Mouse (Mus musculus): ENCODE results near the gene B3galt1. TPM values are rescaled to one million over a fixed set of nuclear protein-coding genes. Genes with fewer than 3 reads are reported as not detected.

The B3galt1 gene
- polyA plus RNA-seq, 1 experiment from 2014 or later, result 23.3 TPM

DNA sequence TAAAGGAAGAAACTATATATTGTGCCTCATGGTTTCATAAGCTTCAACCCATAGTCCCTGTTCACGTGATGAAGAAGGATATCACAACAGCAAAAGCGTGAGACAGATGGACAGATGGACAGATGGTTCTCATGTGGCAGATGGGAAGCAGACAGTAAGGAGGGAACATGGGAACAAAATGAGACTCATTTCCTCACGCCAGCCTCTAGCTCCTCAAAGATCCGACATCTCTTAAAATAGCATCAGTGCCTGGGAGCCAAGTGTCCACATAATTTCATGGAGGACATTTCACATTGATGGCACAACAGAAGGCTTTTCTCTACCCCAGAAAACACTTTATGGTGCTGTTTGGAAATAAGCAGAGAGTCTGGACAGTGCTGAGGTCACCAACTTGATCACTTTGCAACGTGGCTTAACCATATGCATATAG is 454.6 kb downstream of the B3galt1 start:
- H3K4me2 ChIP-seq (replicated peaks; ENCODE audit: low read depth, low read length), result no peak overlapping the region
- no peak overlapping the region for H3K27ac ChIP-seq (ENCODE audit: low read depth, low read length)
- ATAC-seq (ENCODE audit: low FRiP score), result no peak
- WGBS, result 88% methylated on average over 5 of the region's 5 CpGs
- no peak for DNase-seq (ENCODE audit: low spot score)
- H3K4me1 ChIP-seq (replicated peaks; ENCODE audit: control insufficient read depth, insufficient read depth, low read length), result no peaks in the 10 kb centered on the region
- H3K4me3 ChIP-seq (ENCODE audit: low read depth, low read length), result no peak overlapping the region
- H3K9me3 ChIP-seq (ENCODE audit: control insufficient read depth, low read length), result no peaks in the 10 kb centered on the region
- no peaks in the 10 kb centered on the region for H3K36me3 ChIP-seq (ENCODE audit: control insufficient read depth, insufficient read depth, low read length)
- H3K27me3 ChIP-seq (ENCODE audit: control insufficient read depth, insufficient read depth, low read length), result no peaks in the 10 kb centered on the region
- H3K9ac ChIP-seq (ENCODE audit: low read depth, low read length), result no peak overlapping the region

DNA sequence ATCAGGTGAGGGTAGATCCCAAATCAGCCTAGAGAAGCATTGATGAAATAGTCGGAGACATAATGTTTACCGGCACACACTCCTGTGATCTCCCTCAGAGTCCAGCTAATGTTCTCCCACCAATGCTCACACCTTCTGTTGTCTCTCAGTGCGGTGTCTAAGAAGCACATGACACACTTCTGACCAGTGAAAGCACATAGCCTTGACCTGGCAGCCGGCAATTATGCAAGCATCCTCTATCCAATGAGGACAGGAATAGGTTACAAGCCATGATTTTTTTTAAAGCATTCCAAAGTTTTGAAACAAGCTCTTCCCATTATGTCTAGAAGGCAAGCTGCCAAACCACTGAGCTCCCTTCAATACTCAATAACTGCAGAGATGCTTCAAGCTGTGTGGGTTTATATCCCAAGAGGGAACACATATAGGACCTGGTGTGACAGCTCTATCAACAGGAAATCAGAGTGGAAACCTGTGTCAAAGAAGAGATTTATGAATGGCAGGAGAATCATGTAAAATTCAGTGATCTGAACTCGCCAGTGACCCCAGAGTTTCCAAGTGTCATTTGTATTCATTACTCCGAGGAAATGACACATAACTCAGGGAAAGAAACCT is 456.0 kb downstream of the B3galt1 start:
- DNase-seq (ENCODE audit: low spot score) (no peak), ATAC-seq (ENCODE audit: low FRiP score) (no peak)
- no peak overlapping the region for H3K4me2 ChIP-seq (replicated peaks; ENCODE audit: low read depth, low read length)
- WGBS, result 82% methylated on average over 6 of the region's 6 CpGs
- H3K27ac ChIP-seq (ENCODE audit: low read depth, low read length), result no peak overlapping the region
- H3K4me1 ChIP-seq (replicated peaks; ENCODE audit: control insufficient read depth, insufficient read depth, low read length), result no peaks in the 10 kb centered on the region
- no peak overlapping the region for H3K4me3 ChIP-seq (ENCODE audit: low read depth, low read length)
- H3K36me3 ChIP-seq (ENCODE audit: control insufficient read depth, insufficient read depth, low read length), result no peaks in the 10 kb centered on the region
- no peaks in the 10 kb centered on the region for H3K9me3 ChIP-seq (ENCODE audit: control insufficient read depth, low read length)
- no peak overlapping the region for H3K9ac ChIP-seq (ENCODE audit: low read depth, low read length)
- H3K27me3 ChIP-seq (ENCODE audit: control insufficient read depth, insufficient read depth, low read length), result no peaks in the 10 kb centered on the region

DNA sequence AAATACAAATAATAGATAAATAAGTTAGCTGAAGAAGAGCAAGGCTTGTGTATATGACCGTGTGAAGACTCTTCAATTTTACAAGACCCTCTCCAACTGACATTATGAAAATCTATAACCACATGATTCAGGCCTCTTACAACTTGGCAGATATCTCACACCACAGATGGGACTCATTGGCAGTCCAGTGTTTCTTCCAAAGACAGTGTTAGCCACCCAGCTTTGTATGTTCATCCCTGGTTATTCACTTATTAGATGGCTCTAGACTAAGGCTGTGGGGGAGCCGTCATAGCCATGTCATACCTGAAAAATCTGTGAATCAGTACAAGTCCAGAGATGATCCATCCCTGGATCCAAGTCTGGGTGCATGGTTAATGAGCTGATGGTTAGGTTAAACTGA is 463.1 kb downstream of the B3galt1 start:
- H3K27me3 ChIP-seq (ENCODE audit: control insufficient read depth, insufficient read depth, low read length), result no peaks in the 10 kb centered on the region
- H3K9ac ChIP-seq (ENCODE audit: low read depth, low read length), result no peak overlapping the region
- no peaks in the 10 kb centered on the region for H3K36me3 ChIP-seq (ENCODE audit: control insufficient read depth, insufficient read depth, low read length)
- DNase-seq (ENCODE audit: low spot score) (no peak), ATAC-seq (ENCODE audit: low FRiP score) (no peak)
- 90% methylated on average over 2 of the region's 2 CpGs for WGBS
- no peak overlapping the region for H3K27ac ChIP-seq (ENCODE audit: low read depth, low read length)
- no peaks in the 10 kb centered on the region for H3K4me1 ChIP-seq (replicated peaks; ENCODE audit: control insufficient read depth, insufficient read depth, low read length)
- no peak overlapping the region for H3K4me2 ChIP-seq (replicated peaks; ENCODE audit: low read depth, low read length)
- H3K9me3 ChIP-seq (ENCODE audit: control insufficient read depth, low read length), result no peaks in the 10 kb centered on the region
- no peak overlapping the region for H3K4me3 ChIP-seq (ENCODE audit: low read depth, low read length)

DNA sequence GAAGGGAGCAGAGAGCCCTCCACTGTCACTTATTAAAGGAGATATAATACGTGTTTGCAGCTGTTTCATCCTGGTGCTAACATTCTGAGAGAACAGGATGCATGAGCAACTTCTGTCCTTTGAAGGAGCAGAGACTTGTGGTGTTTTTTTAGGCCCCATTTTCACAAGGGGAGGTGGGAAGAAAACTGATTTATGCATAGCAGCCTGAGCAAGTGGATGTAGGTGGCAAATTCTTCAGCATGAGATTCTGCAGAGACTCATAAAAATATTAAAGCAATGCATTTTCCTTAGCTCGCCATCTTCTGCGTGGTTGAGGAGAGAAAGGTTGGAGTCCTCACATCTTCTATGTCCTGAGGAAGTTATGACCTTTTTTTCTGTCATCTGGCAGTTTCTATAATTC is 469.0 kb downstream of the B3galt1 start:
- no peaks in the 10 kb centered on the region for H3K36me3 ChIP-seq (ENCODE audit: control insufficient read depth, insufficient read depth, low read length)
- no peaks in the 10 kb centered on the region for H3K4me1 ChIP-seq (replicated peaks; ENCODE audit: control insufficient read depth, insufficient read depth, low read length)
- H3K4me2 ChIP-seq (replicated peaks; ENCODE audit: low read depth, low read length), result no peak overlapping the region
- no peaks in the 10 kb centered on the region for H3K27me3 ChIP-seq (ENCODE audit: control insufficient read depth, insufficient read depth, low read length)
- no peak overlapping the region for H3K9ac ChIP-seq (ENCODE audit: low read depth, low read length)
- WGBS, result 85% methylated on average over 3 of the region's 3 CpGs
- no peaks in the 10 kb centered on the region for H3K9me3 ChIP-seq (ENCODE audit: control insufficient read depth, low read length)
- H3K27ac ChIP-seq (ENCODE audit: low read depth, low read length), result no peak overlapping the region
- no peak overlapping the region for H3K4me3 ChIP-seq (ENCODE audit: low read depth, low read length)
- no peak for DNase-seq (ENCODE audit: low spot score)
- no peak for ATAC-seq (ENCODE audit: low FRiP score)

DNA sequence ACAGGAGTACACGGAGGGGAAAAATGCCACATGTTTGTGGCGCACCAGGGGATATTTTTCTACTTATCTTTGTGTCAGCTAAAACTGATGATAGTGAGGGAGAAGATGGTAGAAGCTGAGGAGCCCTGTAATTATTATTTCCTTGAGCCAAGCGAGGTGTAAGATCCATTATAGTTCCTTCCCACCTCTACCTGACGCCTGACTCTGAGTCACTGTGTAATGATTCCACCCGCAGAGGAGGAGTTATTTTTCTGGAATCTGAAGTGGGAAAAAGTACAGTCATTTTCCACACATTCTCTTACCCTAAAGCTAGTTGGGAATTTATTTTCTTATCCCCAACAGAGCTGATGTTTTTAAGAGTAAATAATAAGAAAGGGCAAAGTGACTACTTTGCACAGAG is 475.1 kb downstream of the B3galt1 start:
- Histone ChIP-seq H3K4me2 (replicated peaks; ENCODE audit: low read depth, low read length) (no peak overlapping the region), H3K27me3 (ENCODE audit: control insufficient read depth, insufficient read depth, low read length) (no peaks in the 10 kb centered on the region), H3K9ac (ENCODE audit: low read depth, low read length) (no peak overlapping the region), H3K4me3 (ENCODE audit: low read depth, low read length) (no peak overlapping the region), H3K9me3 (ENCODE audit: control insufficient read depth, low read length) (no peaks in the 10 kb centered on the region), H3K36me3 (ENCODE audit: control insufficient read depth, insufficient read depth, low read length) (no peaks in the 10 kb centered on the region), H3K4me1 (replicated peaks; ENCODE audit: control insufficient read depth, insufficient read depth, low read length) (no peaks in the 10 kb centered on the region), H3K27ac (ENCODE audit: low read depth, low read length) (no peak overlapping the region)
- WGBS, result 92% methylated on average over 5 of the region's 5 CpGs
- ATAC-seq (ENCODE audit: low FRiP score) (no peak), DNase-seq (ENCODE audit: low spot score) (no peak)

DNA sequence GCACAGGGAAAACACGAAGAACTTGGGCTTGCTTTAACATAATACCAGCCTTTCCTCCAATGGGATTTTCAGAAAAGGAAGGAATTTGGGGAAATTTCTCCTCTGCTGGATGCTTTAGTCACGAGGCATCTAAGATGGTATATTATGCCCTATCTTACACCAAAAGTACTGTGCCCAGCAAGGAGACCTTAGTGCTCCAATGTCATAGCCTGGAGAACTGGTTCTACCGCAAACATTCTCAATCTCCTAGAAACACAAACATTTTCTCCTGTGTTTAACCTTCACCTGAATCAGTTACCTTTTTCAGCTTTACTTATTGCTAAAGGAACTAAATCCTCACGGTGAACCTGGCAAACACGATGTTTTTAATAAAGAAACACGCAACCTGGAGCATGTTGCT is 486.8 kb downstream of the B3galt1 start:
- Histone ChIP-seq H3K27ac (ENCODE audit: low read depth, low read length) (no peak overlapping the region), H3K36me3 (ENCODE audit: control insufficient read depth, insufficient read depth, low read length) (no peaks in the 10 kb centered on the region), H3K9me3 (ENCODE audit: control insufficient read depth, low read length) (no peaks in the 10 kb centered on the region), H3K4me3 (ENCODE audit: low read depth, low read length) (no peak overlapping the region), H3K27me3 (ENCODE audit: control insufficient read depth, insufficient read depth, low read length) (no peaks in the 10 kb centered on the region), H3K4me1 (replicated peaks; ENCODE audit: control insufficient read depth, insufficient read depth, low read length) (no peaks in the 10 kb centered on the region), H3K4me2 (replicated peaks; ENCODE audit: low read depth, low read length) (no peak overlapping the region), H3K9ac (ENCODE audit: low read depth, low read length) (no peak overlapping the region)
- ATAC-seq (ENCODE audit: low FRiP score) (no peak), DNase-seq (ENCODE audit: low spot score) (no peak)
- 87% methylated on average over 6 of the region's 6 CpGs for WGBS

DNA sequence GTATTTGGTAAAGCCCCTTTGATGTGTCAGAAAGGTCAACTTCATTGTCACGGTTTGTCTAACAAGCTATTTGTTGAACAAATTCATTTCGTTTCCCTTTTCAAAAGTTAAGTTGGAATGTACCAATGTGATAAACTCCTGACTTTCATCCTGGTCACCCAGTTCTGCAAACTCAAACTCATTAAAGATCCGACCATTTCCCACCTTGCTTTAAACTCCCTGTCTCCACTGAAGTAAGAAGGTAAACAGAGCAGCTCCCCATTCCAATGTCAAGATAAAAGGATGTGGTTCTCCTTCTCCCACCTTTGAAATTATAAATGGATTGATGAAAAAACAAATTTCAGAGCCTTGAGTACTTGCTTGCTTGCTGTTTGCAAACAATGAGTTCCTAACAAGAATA is 487.6 kb downstream of the B3galt1 start:
- DNase-seq (ENCODE audit: low spot score) (no peak), ATAC-seq (ENCODE audit: low FRiP score) (no peak)
- Histone ChIP-seq H3K9me3 (ENCODE audit: control insufficient read depth, low read length) (no peaks in the 10 kb centered on the region), H3K36me3 (ENCODE audit: control insufficient read depth, insufficient read depth, low read length) (no peaks in the 10 kb centered on the region), H3K9ac (ENCODE audit: low read depth, low read length) (no peak overlapping the region), H3K4me3 (ENCODE audit: low read depth, low read length) (no peak overlapping the region), H3K27me3 (ENCODE audit: control insufficient read depth, insufficient read depth, low read length) (no peaks in the 10 kb centered on the region), H3K4me2 (replicated peaks; ENCODE audit: low read depth, low read length) (no peak overlapping the region), H3K4me1 (replicated peaks; ENCODE audit: control insufficient read depth, insufficient read depth, low read length) (no peaks in the 10 kb centered on the region), H3K27ac (ENCODE audit: low read depth, low read length) (no peak overlapping the region)
- whole genome bisulfite sequencing, result 70% methylated on average over 3 of the region's 3 CpGs

DNA sequence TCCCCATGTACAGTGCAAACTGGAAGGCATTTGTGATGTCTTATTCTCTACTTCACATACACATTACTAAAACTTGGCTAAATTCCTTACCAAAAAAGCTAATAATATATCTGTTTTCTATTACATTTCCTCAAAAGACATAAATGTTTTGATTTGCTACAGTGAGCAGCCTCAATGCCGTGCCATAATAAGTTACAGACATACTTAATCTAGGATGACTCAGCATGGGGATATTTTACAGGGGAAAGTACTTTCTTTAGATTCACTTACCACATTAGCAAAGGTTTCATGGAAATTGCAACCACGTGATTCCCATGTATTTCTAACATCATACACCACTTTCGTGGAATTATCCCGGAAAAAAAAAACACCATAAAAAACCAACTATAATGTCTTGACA is 495.7 kb downstream of the B3galt1 start:
- Histone ChIP-seq H3K4me1 (replicated peaks; ENCODE audit: control insufficient read depth, insufficient read depth, low read length) (no peaks in the 10 kb centered on the region), H3K9me3 (ENCODE audit: control insufficient read depth, low read length) (no peaks in the 10 kb centered on the region), H3K4me2 (replicated peaks; ENCODE audit: low read depth, low read length) (no peak overlapping the region), H3K9ac (ENCODE audit: low read depth, low read length) (no peak overlapping the region), H3K4me3 (ENCODE audit: low read depth, low read length) (no peak overlapping the region), H3K27me3 (ENCODE audit: control insufficient read depth, insufficient read depth, low read length) (no peaks in the 10 kb centered on the region), H3K27ac (ENCODE audit: low read depth, low read length) (no peak overlapping the region), H3K36me3 (ENCODE audit: control insufficient read depth, insufficient read depth, low read length) (no peaks in the 10 kb centered on the region)
- 89% methylated on average over 4 of the region's 4 CpGs for WGBS
- ATAC-seq (ENCODE audit: low FRiP score) (no peak), DNase-seq (ENCODE audit: low spot score) (no peak)

DNA sequence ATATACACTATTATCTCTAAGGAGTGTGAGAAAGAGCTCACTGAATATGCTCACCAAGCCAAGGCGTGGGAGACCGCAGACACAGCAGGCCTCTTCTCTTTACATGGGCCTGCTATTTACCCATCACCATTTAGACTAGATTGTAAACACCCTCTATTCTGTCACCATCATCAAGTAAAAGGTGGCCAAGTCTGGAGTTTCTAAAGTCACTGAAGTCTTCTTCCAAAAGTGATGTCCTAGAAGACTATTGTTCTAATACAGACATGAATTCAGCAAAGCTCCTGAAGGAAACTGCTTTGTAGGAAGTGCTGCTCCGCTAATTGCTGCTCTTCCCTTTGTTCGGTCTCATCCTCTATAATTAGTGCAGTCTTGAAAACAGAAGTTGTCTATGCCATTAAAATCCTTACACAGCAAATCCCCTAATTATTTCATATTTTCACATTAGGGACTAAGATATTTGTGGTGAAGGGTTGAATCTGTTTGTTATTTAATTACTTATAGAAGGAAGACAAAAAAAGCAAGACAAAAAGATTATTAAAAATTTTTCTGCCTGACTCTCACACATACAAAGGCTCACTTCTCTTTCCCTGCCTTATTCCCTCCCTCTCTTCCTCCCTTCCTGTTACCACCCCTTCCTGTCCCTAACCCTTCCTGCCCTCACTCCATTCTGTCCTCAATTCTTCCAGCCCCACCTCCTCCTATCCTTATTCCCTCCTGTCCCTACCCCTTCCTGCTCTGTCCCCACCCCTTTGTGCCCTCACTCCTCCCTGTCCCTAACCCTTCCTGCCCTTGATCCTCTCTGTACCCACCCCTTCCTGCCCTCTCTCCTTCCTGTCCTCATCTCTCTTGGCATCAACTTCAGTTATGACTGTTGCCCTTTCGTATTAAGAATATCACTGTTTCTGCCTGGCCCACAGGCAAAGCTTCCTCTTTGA is 514.0 kb downstream of the B3galt1 start:
- Histone ChIP-seq H3K9ac (ENCODE audit: low read depth, low read length) (no peak overlapping the region), H3K36me3 (ENCODE audit: control insufficient read depth, insufficient read depth, low read length) (no peaks in the 10 kb centered on the region), H3K4me2 (replicated peaks; ENCODE audit: low read depth, low read length) (no peak overlapping the region), H3K27me3 (ENCODE audit: control insufficient read depth, insufficient read depth, low read length) (no peaks in the 10 kb centered on the region), H3K9me3 (ENCODE audit: control insufficient read depth, low read length) (no peaks in the 10 kb centered on the region), H3K27ac (ENCODE audit: low read depth, low read length) (no peak overlapping the region), H3K4me3 (ENCODE audit: low read depth, low read length) (no peak overlapping the region), H3K4me1 (replicated peaks; ENCODE audit: control insufficient read depth, insufficient read depth, low read length) (no peaks in the 10 kb centered on the region)
- WGBS, result 80% methylated on average over 5 of the region's 5 CpGs
- DNase-seq (ENCODE audit: low spot score) (no peak), ATAC-seq (ENCODE audit: low FRiP score) (no peak)
